Mouse (Mus musculus): Measurements from ENCODE around the gene Oaz1. TPM values are rescaled to one million over a fixed set of nuclear protein-coding genes. Genes with fewer than 3 reads are reported as not detected.
A peak's percentile ranks its signal among the peaks of the same experiment; 100 is the strongest.

The Oaz1 gene
- total and polyA plus RNA-seq, 3 experiments: 228 to 1,655 (median 444) TPM

- Histone ChIP-seq H3K9me3 (replicated peaks) (no peaks in the 10 kb centered on the region), H3K36me3 (replicated peaks) (peaks cover 80% of the 10 kb centered on the region), H3K4me3 (ENCODE audit: low read depth, low read length) (peak overlapping the region; percentile 86), H3K4me1 (ENCODE audit: insufficient read depth, low read depth, low read length) (peaks cover 71% of the 10 kb centered on the region), H3K27me3 (ENCODE audit: insufficient read depth, low read length) (no peaks in the 10 kb centered on the region)
- ATAC-seq (ENCODE audit: extremely low read depth, insufficient number of reproducible peaks, low FRiP score, poor library complexity, severe bottlenecking): no peak
- no peak for DNase-seq (ENCODE audit: low spot score)
- TF ChIP-seq GATA1 (IDR thresholded peaks at IDR 0.05; ENCODE audit: borderline replicate concordance, low read length) (no peak), CTCF (IDR thresholded peaks at IDR 0.05; ENCODE audit: low read depth, low read length) (no peak), TAL1 (conservative IDR thresholded peaks at IDR 0.05; ENCODE audit: low read depth, low read length) (no peak), POLR2AphosphoS5 (IDR thresholded peaks at IDR 0.05; ENCODE audit: insufficient replicate concordance, low read depth, low read length) (no peak), GATA2 (IDR thresholded peaks at IDR 0.05; ENCODE audit: borderline replicate concordance, low read depth, low read length) (no peak)
Observed at GRCm38 (mm10) chr10:80799070-80799566, 27.3 kb upstream of the Oaz1 start.

- TF ChIP-seq TAL1 (conservative IDR thresholded peaks at IDR 0.05; ENCODE audit: low read depth, low read length) (no peak), GATA2 (IDR thresholded peaks at IDR 0.05; ENCODE audit: borderline replicate concordance, low read depth, low read length) (no peak), POLR2AphosphoS5 (IDR thresholded peaks at IDR 0.05; ENCODE audit: insufficient replicate concordance, low read depth, low read length) (no peak), GATA1 (IDR thresholded peaks at IDR 0.05; ENCODE audit: borderline replicate concordance, low read length) (no peak), CTCF (IDR thresholded peaks at IDR 0.05; ENCODE audit: low read depth, low read length) (no peak)
- Histone ChIP-seq H3K4me1 (ENCODE audit: insufficient read depth, low read depth, low read length) (peaks cover 59% of the 10 kb centered on the region), H3K4me3 (ENCODE audit: low read depth, low read length) (no peak overlapping the region), H3K27me3 (ENCODE audit: insufficient read depth, low read length) (no peaks in the 10 kb centered on the region; the same call in 1 of the 2 replicates), H3K36me3 (replicated peaks) (peaks cover 80% of the 10 kb centered on the region), H3K9me3 (replicated peaks) (peaks cover 13% of the 10 kb centered on the region)
- ATAC-seq (ENCODE audit: extremely low read depth, insufficient number of reproducible peaks, low FRiP score, poor library complexity, severe bottlenecking): no peak
- no peak for DNase-seq (ENCODE audit: low spot score)
Observed at GRCm38 (mm10) chr10:80802204-80802912, 24.1 kb upstream of the Oaz1 start.

DNA sequence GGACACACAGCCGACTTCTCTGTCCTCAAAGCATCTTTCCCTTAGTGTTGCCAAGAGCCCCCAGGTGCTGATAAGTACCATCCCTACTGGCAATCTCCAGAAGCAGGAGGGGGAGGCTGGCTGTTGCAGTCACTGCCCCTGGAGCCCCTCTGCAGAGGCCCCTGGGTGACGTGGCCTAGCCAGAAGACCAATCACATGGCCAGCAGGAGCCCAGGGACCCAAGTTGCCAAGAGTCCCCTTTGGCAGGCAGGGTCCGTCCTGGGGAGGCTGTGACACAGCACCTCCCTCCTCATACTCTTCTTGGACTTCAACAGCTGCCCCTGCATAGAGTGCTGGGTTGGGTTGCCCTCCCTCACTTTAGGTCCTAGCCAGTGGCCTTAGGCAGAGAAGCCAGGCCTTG, 23.5 kb upstream of the Oaz1 start:
- peaks cover 82% of the 10 kb centered on the region for H3K36me3 ChIP-seq (replicated peaks)
- DNase-seq (ENCODE audit: low spot score) (no peak), ATAC-seq (ENCODE audit: extremely low read depth, insufficient number of reproducible peaks, low FRiP score, poor library complexity, severe bottlenecking) (no peak)
- H3K9me3 ChIP-seq (replicated peaks): peaks cover 14% of the 10 kb centered on the region
- H3K4me1 ChIP-seq (ENCODE audit: insufficient read depth, low read depth, low read length): peaks cover 60% of the 10 kb centered on the region
- H3K4me3 ChIP-seq (ENCODE audit: low read depth, low read length): no peak overlapping the region
- peaks cover under 1% of the 10 kb centered on the region; the same call in 1 of the 2 replicates for H3K27me3 ChIP-seq (ENCODE audit: insufficient read depth, low read length)
- TF ChIP-seq GATA1 (IDR thresholded peaks at IDR 0.05; ENCODE audit: borderline replicate concordance, low read length) (no peak), CTCF (IDR thresholded peaks at IDR 0.05; ENCODE audit: low read depth, low read length) (no peak), GATA2 (IDR thresholded peaks at IDR 0.05; ENCODE audit: borderline replicate concordance, low read depth, low read length) (no peak), POLR2AphosphoS5 (IDR thresholded peaks at IDR 0.05; ENCODE audit: insufficient replicate concordance, low read depth, low read length) (no peak), TAL1 (conservative IDR thresholded peaks at IDR 0.05; ENCODE audit: low read depth, low read length) (no peak)

DNA sequence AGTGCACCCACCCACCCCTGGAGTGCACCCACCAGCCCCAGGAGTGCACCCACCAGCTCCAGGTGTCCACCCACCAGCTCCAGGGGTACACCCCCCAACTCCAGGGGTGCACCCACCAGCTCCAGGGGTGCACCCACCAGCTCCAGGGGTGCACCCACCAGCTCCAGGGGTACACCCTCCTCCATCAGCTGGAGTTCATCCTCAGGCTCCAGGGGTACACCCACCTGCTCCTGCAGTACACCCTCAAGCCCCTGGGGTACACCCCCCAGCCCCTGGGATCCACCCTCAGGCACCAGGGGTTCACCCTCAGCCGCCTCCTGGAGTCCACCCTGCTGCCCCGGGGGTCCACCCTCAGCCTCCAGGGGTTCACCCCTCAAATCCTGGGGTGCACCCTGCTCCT, 22.1 kb upstream of the Oaz1 start:
- TF ChIP-seq CTCF (IDR thresholded peaks at IDR 0.05; ENCODE audit: low read depth, low read length) (no peak), GATA1 (IDR thresholded peaks at IDR 0.05; ENCODE audit: borderline replicate concordance, low read length) (no peak), GATA2 (IDR thresholded peaks at IDR 0.05; ENCODE audit: borderline replicate concordance, low read depth, low read length) (no peak), TAL1 (conservative IDR thresholded peaks at IDR 0.05; ENCODE audit: low read depth, low read length) (no peak), POLR2AphosphoS5 (IDR thresholded peaks at IDR 0.05; ENCODE audit: insufficient replicate concordance, low read depth, low read length) (no peak)
- DNase-seq (ENCODE audit: low spot score): no peak
- Histone ChIP-seq H3K9me3 (replicated peaks) (peaks cover 14% of the 10 kb centered on the region), H3K36me3 (replicated peaks) (peaks cover 87% of the 10 kb centered on the region), H3K4me1 (ENCODE audit: insufficient read depth, low read depth, low read length) (peaks cover 74% of the 10 kb centered on the region), H3K27me3 (ENCODE audit: insufficient read depth, low read length) (peaks cover 14% of the 10 kb centered on the region; the same call in 1 of the 2 replicates), H3K4me3 (ENCODE audit: low read depth, low read length) (no peak overlapping the region)
- no peak for ATAC-seq (ENCODE audit: extremely low read depth, insufficient number of reproducible peaks, low FRiP score, poor library complexity, severe bottlenecking)

GRCm38 (mm10) chr10:80804916-80805315, 21.5 kb upstream of the Oaz1 start, which contains the start of gene Amh:
Gene Amh (plus strand): TSS chr10:80805243.
- TF ChIP-seq GATA1 (IDR thresholded peaks at IDR 0.05; ENCODE audit: borderline replicate concordance, low read length): no peak
- no peak for TF ChIP-seq TAL1 (conservative IDR thresholded peaks at IDR 0.05; ENCODE audit: low read depth, low read length)
- TF ChIP-seq CTCF (IDR thresholded peaks at IDR 0.05; ENCODE audit: low read depth, low read length): no peak
- TF ChIP-seq GATA2 (IDR thresholded peaks at IDR 0.05; ENCODE audit: borderline replicate concordance, low read depth, low read length): no peak
- TF ChIP-seq POLR2AphosphoS5 (IDR thresholded peaks at IDR 0.05; ENCODE audit: insufficient replicate concordance, low read depth, low read length): no peak
- ATAC-seq (ENCODE audit: extremely low read depth, insufficient number of reproducible peaks, low FRiP score, poor library complexity, severe bottlenecking): no peak
- Histone ChIP-seq H3K27me3 (ENCODE audit: insufficient read depth, low read length) (peaks cover 16% of the 10 kb centered on the region; the same call in 1 of the 2 replicates), H3K4me3 (ENCODE audit: low read depth, low read length) (no peak within 1 kb of the TSS), H3K36me3 (replicated peaks) (peaks cover 83% of the 10 kb centered on the region), H3K4me1 (ENCODE audit: insufficient read depth, low read depth, low read length) (peaks cover 73% of the 10 kb centered on the region), H3K9me3 (replicated peaks) (peaks cover 14% of the 10 kb centered on the region)
- DNase-seq (ENCODE audit: low spot score): no peak

GRCm38 (mm10) chr10:80805322-80805721, 21.1 kb upstream of the Oaz1 start:
- Histone ChIP-seq H3K36me3 (replicated peaks) (peaks cover 79% of the 10 kb centered on the region), H3K27me3 (ENCODE audit: insufficient read depth, low read length) (peaks cover 20% of the 10 kb centered on the region; the same call in 1 of the 2 replicates), H3K4me1 (ENCODE audit: insufficient read depth, low read depth, low read length) (peaks cover 73% of the 10 kb centered on the region), H3K4me3 (ENCODE audit: low read depth, low read length) (no peak overlapping the region), H3K9me3 (replicated peaks) (peaks cover 14% of the 10 kb centered on the region)
- DNase-seq (ENCODE audit: low spot score): no peak
- ATAC-seq (ENCODE audit: extremely low read depth, insufficient number of reproducible peaks, low FRiP score, poor library complexity, severe bottlenecking): no peak
- TF ChIP-seq CTCF (IDR thresholded peaks at IDR 0.05; ENCODE audit: low read depth, low read length) (no peak), GATA1 (IDR thresholded peaks at IDR 0.05; ENCODE audit: borderline replicate concordance, low read length) (no peak), TAL1 (conservative IDR thresholded peaks at IDR 0.05; ENCODE audit: low read depth, low read length) (no peak), GATA2 (IDR thresholded peaks at IDR 0.05; ENCODE audit: borderline replicate concordance, low read depth, low read length) (no peak), POLR2AphosphoS5 (IDR thresholded peaks at IDR 0.05; ENCODE audit: insufficient replicate concordance, low read depth, low read length) (no peak)
